Mouse (Mus musculus) embryonic facial prominence, embryonic 15.5 days (tissue): ENCODE results near the gene Crlf1. TPM values are rescaled to one million over a fixed set of nuclear protein-coding genes. Genes with fewer than 3 reads are reported as not detected.
A peak's percentile ranks its signal among the peaks of the same experiment; 100 is the strongest.

Experiments used
- ATAC-seq: fragments of 200-750 bp; cut with Nextera tagmentation; 2 replicates; pipeline ENCODE4 v1.8.0; 2017; ENCODE audit warnings: low read depth, moderate TSS enrichment; ENCODE audit not compliant: insufficient number of reproducible peaks, low FRiP score, low TSS enrichment
- H3K27ac ChIP-seq: fragments of 300-500 bp; sonication (generic); replicated peaks from 2 replicates; pipeline ENCODE4 v1.5.1; 2015; ENCODE audit warnings: mild to moderate bottlenecking, inconsistent platforms
- H3K27me3 ChIP-seq: fragments of 300-500 bp; sonication (generic); 2 replicates; pipeline ENCODE4 v1.6.1; 2015; ENCODE audit warnings: inconsistent platforms
- H3K36me3 ChIP-seq: fragments of 300-500 bp; sonication (generic); 2 replicates; pipeline ENCODE4 v1.6.1; 2015; ENCODE audit warnings: mild to moderate bottlenecking, inconsistent platforms
- H3K4me1 ChIP-seq: fragments of 300-500 bp; sonication (generic); 2 replicates; pipeline ENCODE4 v1.6.1; 2015; ENCODE audit warnings: inconsistent platforms
- H3K4me2 ChIP-seq: fragments of 300-500 bp; sonication (generic); replicated peaks from 2 replicates; pipeline ENCODE4 v1.6.1; 2015; ENCODE audit warnings: mild to moderate bottlenecking, inconsistent platforms
- H3K4me3 ChIP-seq: fragments of 300-500 bp; sonication (generic); replicated peaks from 2 replicates; pipeline ENCODE4 v1.5.1; 2015; ENCODE audit warnings: mild to moderate bottlenecking, inconsistent platforms
- H3K9ac ChIP-seq: fragments of 300-500 bp; sonication (generic); 2 replicates; pipeline ENCODE4 v1.6.1; 2015; ENCODE audit warnings: inconsistent platforms
- H3K9me3 ChIP-seq: fragments of 300-500 bp; sonication (generic); replicated peaks from 2 replicates; pipeline ENCODE4 v1.6.1; 2016; ENCODE audit warnings: inconsistent platforms
- WGBS: fragments of 180-500 bp; shearing (Covaris S2); methylation state at CpG from one replicate; pipeline ENCODE4 v1.1.7; 2015; 5-methylcytosine and 5-hydroxymethylcytosine counted together
- polyA plus RNA-seq: library from polyadenylated mRNA; unstranded; fragments of >200 nt; fragmentation: Nextera tagmentation; extraction: Ambion mirVana; gene quantifications from 2 replicates; pipeline ENCODE4 v1.2.1, GENCODE M21; 2015

Gene Crlf1
- polyA plus RNA-seq, 1 experiment from 2014 or later = 159 TPM

DNA sequence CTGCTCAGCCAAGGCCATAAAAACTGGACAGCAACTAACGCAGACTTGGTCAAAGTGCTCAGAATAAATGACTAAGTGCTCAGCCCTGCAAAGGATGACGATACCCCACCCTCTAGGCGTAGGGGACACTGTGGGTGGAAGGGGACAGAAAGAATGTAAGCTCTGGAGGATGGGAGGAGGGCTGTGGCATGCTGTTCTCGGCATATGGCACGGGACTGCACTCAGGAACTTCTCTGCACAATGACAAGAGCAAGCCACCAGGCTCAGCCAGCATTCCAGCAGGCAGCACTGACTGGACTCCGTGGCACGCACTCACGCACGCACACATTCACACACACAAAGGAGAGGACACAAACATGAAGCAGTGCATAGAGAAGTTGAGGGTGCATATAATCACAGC, 32.4 kb upstream of the Crlf1 start:
- 0 out of 2 replicates have a peak, but pooled peaks cover under 1% of the 10 kb centered on the region for H3K4me1 ChIP-seq
- H3K4me2 ChIP-seq = no peak overlapping the region
- H3K4me3 ChIP-seq = no peak overlapping the region
- ATAC-seq = no peak
- H3K9me3 ChIP-seq = no peaks in the 10 kb centered on the region
- H3K36me3 ChIP-seq = no peaks in the 10 kb centered on the region
- 73% methylated on average over 9 of the region's 9 CpGs for WGBS
- H3K27me3 ChIP-seq = no peaks in the 10 kb centered on the region
- no peak overlapping the region for H3K27ac ChIP-seq
- no peak overlapping the region for H3K9ac ChIP-seq

GRCm38 (mm10) chr8:70461765-70462515, 31.0 kb upstream of the Crlf1 start:
- no peaks in the 10 kb centered on the region for H3K9me3 ChIP-seq
- H3K36me3 ChIP-seq = peaks cover 8% of the 10 kb centered on the region; the same call in 1 of the 2 replicates
- no peak overlapping the region for H3K27ac ChIP-seq
- no peak overlapping the region for H3K4me3 ChIP-seq
- H3K9ac ChIP-seq = no peak overlapping the region
- no peaks in the 10 kb centered on the region for H3K27me3 ChIP-seq
- ATAC-seq = no peak
- WGBS = 86% methylated on average over 16 of the region's 16 CpGs
- H3K4me1 ChIP-seq = peaks cover 13% of the 10 kb centered on the region
- H3K4me2 ChIP-seq = no peak overlapping the region

- Histone ChIP-seq H3K27ac (no peak overlapping the region), H3K9ac (no peak overlapping the region)
Observed at GRCm38 (mm10) chr8:70462516-70462813, 30.5 kb upstream of the Crlf1 start.

DNA sequence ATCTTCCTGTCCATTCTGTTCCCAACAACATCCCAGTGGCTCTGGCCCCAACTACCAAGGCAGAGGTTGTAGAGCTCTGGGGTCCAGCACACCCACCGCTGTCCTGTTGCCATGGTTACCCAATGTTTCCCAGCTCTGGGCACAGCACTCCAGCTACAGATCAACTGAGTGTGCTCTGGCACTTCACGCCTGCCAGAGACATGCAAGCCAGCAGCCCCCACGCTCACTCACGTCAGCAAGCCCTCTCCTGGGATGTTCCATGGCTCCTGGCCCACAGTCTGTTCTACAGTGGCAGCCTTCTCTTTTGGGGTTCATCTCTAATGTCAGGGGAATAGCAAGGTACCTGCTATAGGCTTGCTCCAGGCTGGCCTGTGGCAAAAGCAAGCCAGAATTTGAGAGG, 29.7 kb upstream of the Crlf1 start:
- Histone ChIP-seq H3K27me3 (no peaks in the 10 kb centered on the region), H3K9ac (no peak overlapping the region), H3K4me3 (no peak overlapping the region), H3K4me1 (peaks cover 25% of the 10 kb centered on the region), H3K27ac (no peak overlapping the region), H3K36me3 (peaks cover 10% of the 10 kb centered on the region; the same call in 1 of the 2 replicates), H3K9me3 (no peaks in the 10 kb centered on the region), H3K4me2 (no peak overlapping the region)
- 81% methylated on average over 4 of the region's 4 CpGs for WGBS
- ATAC-seq = no peak

More at GRCm38 (mm10) chr8:70462516-70462813, 30.5 kb upstream of the Crlf1 start:
- no peaks in the 10 kb centered on the region for H3K9me3 ChIP-seq
- H3K4me2 ChIP-seq = no peak overlapping the region
- H3K4me1 ChIP-seq = peaks cover 19% of the 10 kb centered on the region
- no peak for ATAC-seq
- H3K4me3 ChIP-seq = no peak overlapping the region
- H3K36me3 ChIP-seq = peaks cover 10% of the 10 kb centered on the region; the same call in 1 of the 2 replicates
- WGBS = 93% methylated on average over 8 of the region's 8 CpGs
- H3K27me3 ChIP-seq = no peaks in the 10 kb centered on the region

GRCm38 (mm10) chr8:70464162-70464561, 28.8 kb upstream of the Crlf1 start:
- Histone ChIP-seq H3K9me3 (no peaks in the 10 kb centered on the region), H3K4me2 (no peak overlapping the region), H3K9ac (no peak overlapping the region), H3K4me1 (peaks cover 25% of the 10 kb centered on the region), H3K36me3 (peaks cover 10% of the 10 kb centered on the region; the same call in 1 of the 2 replicates), H3K27ac (no peak overlapping the region), H3K27me3 (no peaks in the 10 kb centered on the region), H3K4me3 (no peak overlapping the region)
- no peak for ATAC-seq
- 84% methylated on average over 6 of the region's 6 CpGs for WGBS

DNA sequence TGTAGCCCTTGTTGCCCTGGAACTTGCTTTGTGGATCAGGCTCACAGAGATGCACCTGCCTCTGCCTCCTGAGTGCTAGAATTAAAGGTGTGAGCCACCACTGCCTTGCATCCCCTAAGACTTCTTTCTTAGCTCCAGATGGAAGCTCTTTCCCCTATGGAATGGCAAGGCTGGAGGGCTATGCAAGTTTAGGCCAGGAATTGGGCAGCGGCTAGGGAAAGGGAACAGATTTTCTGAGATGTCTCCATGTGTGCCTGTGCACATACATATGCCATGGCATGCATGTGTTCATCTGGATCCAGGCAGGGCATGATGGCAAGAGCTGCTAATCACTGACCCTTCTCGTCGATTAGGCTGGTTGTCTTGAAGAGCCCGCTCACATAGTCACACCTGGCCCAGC, 27.3 kb upstream of the Crlf1 start:
- H3K4me3 ChIP-seq = no peak overlapping the region
- H3K4me1 ChIP-seq = peaks cover 25% of the 10 kb centered on the region
- no peak overlapping the region for H3K27ac ChIP-seq
- no peak for ATAC-seq
- H3K4me2 ChIP-seq = no peak overlapping the region
- H3K36me3 ChIP-seq = peaks cover 10% of the 10 kb centered on the region; the same call in 1 of the 2 replicates
- no peak overlapping the region for H3K9ac ChIP-seq
- H3K9me3 ChIP-seq = no peaks in the 10 kb centered on the region
- H3K27me3 ChIP-seq = no peaks in the 10 kb centered on the region
- WGBS = 93% methylated on average over 4 of the region's 4 CpGs

DNA sequence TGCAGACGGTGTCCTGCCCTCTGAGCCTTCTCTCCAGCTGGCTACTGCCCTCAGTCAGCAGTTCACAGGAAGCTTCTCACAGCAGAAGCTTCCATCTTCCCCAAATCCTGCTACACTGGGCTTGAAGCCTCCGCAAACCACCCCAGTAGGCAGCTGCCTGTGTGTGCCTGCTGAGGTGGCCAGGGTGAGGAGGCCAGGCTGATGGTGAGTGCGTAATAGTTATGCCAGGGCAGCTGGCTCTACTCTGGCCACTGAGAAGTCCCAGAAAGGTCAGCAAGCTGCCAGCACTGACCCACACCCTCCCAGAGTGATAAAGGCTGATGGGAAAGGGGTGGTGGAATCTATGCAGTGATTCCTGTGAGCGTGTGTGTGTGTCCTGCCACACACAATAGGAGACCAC, 26.7 kb upstream of the Crlf1 start:
- Histone ChIP-seq H3K4me2 (no peak overlapping the region), H3K4me3 (no peak overlapping the region), H3K27me3 (no peaks in the 10 kb centered on the region), H3K9ac (no peak overlapping the region), H3K9me3 (no peaks in the 10 kb centered on the region), H3K4me1 (peaks cover 25% of the 10 kb centered on the region), H3K27ac (no peak overlapping the region), H3K36me3 (peaks cover 10% of the 10 kb centered on the region; the same call in 1 of the 2 replicates)
- 86% methylated on average over 4 of the region's 4 CpGs for WGBS
- no peak for ATAC-seq

- no peak for ATAC-seq
- no peaks in the 10 kb centered on the region for H3K9me3 ChIP-seq
- H3K36me3 ChIP-seq = peaks cover 10% of the 10 kb centered on the region; the same call in 1 of the 2 replicates
- no peak overlapping the region for H3K9ac ChIP-seq
- 0 out of 2 replicates have a peak overlapping the region, but pooled peaks have one; percentile 2 for H3K27ac ChIP-seq
- H3K4me1 ChIP-seq = peaks cover 25% of the 10 kb centered on the region
- H3K4me3 ChIP-seq = no peak overlapping the region
- no peak overlapping the region for H3K4me2 ChIP-seq
- 54% methylated on average over 11 of the region's 11 CpGs for WGBS
- no peaks in the 10 kb centered on the region for H3K27me3 ChIP-seq
Observed at GRCm38 (mm10) chr8:70466771-70467170, 26.2 kb upstream of the Crlf1 start.

GRCm38 (mm10) chr8:70467229-70467725, 25.7 kb upstream of the Crlf1 start:
- Histone ChIP-seq H3K4me2 (no peak overlapping the region), H3K4me1 (peaks cover 25% of the 10 kb centered on the region), H3K36me3 (peaks cover 10% of the 10 kb centered on the region; the same call in 1 of the 2 replicates), H3K27me3 (no peaks in the 10 kb centered on the region), H3K9ac (no peak overlapping the region), H3K4me3 (no peak overlapping the region), H3K9me3 (no peaks in the 10 kb centered on the region), H3K27ac (0 out of 2 replicates have a peak overlapping the region, but pooled peaks have one; percentile 2)
- ATAC-seq = no peak
- 58% methylated on average over 5 of the region's 5 CpGs for WGBS

DNA sequence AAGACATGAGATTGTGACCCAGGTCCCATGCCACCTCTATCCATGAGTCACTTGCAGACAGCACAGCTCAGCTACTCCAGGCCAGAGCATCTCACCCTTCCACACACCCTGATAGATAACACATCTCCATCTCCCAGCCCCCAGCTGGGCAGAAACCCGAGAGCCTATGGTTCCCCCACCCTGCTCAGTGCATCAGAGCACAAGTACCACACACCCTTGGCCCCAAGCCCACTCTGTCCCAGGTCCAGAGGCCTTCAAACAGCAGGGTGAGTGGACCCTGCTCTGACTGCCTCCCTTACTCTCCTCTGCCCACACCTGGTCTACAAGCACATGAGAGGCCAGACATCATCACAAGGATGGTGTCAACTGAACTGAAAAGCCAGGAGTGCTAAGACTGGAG, 25.1 kb upstream of the Crlf1 start:
- no peak for ATAC-seq
- Histone ChIP-seq H3K27ac (no peak overlapping the region), H3K4me3 (no peak overlapping the region), H3K9ac (no peak overlapping the region), H3K9me3 (no peaks in the 10 kb centered on the region), H3K4me2 (no peak overlapping the region), H3K36me3 (peaks cover 10% of the 10 kb centered on the region; the same call in 1 of the 2 replicates), H3K4me1 (peaks cover 25% of the 10 kb centered on the region), H3K27me3 (no peaks in the 10 kb centered on the region)
- WGBS = 53% methylated on average over 1 of the region's 1 CpGs

GRCm38 (mm10) chr8:70468733-70469132, 24.2 kb upstream of the Crlf1 start:
- no peaks in the 10 kb centered on the region for H3K27me3 ChIP-seq
- no peak overlapping the region for H3K9ac ChIP-seq
- peaks cover 25% of the 10 kb centered on the region for H3K4me1 ChIP-seq
- no peaks in the 10 kb centered on the region for H3K9me3 ChIP-seq
- 92% methylated on average over 4 of the region's 4 CpGs for WGBS
- no peak overlapping the region for H3K27ac ChIP-seq
- H3K4me3 ChIP-seq = no peak overlapping the region
- no peak for ATAC-seq
- H3K4me2 ChIP-seq = no peak overlapping the region
- H3K36me3 ChIP-seq = peaks cover 10% of the 10 kb centered on the region; the same call in 1 of the 2 replicates
